Mouse (Mus musculus) embryo, embryonic 11 days (tissue): ENCODE measurements around the gene Sema4b.

ENCODE experiments used
- DNase-seq: peaks from one replicate; pipeline ENCODE4 v3.0.0-alpha.2; 2015

The Sema4b gene

GRCm38 (mm10) chr7:80221179-80221750, 34.6 kb downstream of the Sema4b start:
- no peak for DNase-seq

DNA sequence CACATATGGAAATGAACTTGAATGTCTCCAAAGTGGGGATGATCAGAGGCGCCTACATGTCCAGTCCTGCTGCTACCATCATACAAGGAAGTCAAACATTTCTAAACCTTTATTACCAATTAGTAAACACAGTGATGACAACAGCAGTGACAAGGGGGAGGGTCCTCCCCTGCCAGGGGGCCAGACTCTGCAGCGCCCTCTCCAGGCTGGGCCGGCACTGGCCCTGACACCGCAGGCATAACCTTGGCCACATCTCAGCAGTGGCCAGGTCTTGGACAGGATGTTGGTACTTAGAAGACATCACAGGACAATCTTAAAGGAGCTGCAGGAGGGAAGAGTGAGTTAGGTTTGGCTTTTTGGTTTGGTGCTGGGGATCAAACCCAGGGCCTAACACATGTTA, 40.4 kb downstream of the Sema4b start:
- DNase-seq, result no peak

DNA sequence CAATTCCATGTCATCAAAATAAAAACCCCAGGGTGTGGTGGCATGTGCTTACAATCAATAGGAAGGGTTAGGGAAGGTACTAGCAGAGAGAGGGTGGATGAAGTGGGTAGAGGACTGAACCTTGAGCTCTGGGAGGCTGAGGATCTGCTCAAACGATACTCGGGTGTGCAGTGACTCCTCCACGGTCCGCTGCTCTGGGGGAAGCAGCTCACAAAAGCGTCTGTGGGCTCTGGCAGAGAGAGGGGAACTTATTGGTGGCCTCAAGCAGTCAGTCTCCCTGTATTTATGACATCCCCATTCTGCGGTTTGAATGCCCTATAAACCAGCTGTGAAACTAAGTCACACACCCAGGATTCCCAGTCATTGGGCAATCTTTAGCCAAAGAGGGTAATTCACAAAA, 43.6 kb downstream of the Sema4b start:
- no peak for DNase-seq

DNA sequence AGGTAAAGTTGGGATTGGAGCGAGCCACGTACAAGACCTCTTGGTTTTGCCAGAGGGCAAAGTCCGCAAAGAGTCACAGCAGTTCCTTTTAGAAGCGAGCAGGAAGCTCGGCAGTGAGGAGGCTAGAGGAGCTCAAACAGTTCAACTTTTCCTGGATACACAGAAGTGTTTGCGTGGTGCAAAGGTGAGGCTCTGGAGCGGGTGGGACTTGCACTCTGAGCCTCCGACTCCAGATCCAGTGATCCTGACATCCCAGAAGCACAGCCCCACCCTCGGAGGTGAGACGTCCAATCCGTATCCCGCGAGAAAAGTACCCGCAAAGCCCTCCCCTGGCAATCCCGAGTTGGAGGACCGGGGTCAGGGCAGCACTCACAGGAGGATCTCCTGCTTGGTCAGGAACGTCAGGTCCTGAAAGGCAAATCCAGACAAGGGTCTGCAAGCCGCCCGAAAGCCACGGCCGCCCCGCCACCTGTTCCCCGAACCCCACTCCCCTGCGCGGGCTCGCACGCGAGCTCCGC, 45.4 kb downstream of the Sema4b start:
- DNase-seq, result no peak

DNA sequence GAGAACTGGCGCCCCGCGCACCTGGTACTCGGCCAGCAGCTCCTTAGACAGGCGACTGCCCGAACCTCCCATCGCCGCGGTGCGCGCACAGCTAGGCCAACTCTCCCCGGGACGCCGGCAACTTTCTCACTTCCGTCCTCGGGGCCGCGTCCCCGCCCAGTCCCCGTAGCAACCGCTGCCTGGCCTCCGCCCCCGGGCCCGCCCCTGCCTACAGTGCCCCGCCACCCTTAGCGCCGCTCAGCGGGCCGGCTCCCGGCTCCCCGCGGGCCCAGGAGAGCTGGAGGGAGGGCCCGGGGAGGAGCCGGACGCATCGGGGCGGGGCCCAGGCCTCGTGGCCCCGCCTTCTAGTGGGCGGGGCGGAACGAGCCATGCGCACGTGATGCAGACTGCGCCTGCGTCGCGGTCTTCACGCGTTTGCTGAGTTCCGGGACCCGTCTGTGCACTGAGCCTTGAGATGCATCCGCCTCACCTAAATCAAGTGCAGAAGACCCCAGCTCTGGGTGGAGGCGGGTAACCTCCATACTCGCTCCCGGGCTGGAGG, 45.9 kb downstream of the Sema4b start, which contains the start of the genes Cib1 and Gdpgp1:
Gene Cib1, minus strand, starts transcription at position 325 of the 541 bp plus-strand sequence.
Gene Gdpgp1, plus strand, starts transcription at position 377 of the 541 bp plus-strand sequence.
- DNase-seq, result peak; percentile 99

DNA sequence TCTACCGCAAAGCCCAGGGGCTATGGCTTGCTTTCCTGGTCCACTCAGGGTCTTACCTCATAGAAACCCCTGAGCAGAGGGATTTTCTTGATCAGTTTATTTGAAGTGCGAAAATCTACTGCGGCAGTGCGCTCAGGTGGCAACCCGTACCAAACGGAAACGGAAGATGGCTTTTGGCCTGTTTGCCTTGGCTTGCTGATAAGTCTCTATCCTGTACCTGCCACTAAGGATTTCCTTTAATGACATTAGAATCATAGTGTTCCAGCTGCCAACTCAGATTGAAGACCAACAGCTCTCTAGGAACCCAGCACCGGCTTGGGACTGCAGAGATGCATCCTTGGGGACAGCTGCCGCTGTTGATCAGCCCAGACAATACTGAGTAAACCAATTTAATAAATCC, 47.2 kb downstream of the Sema4b start:
- no peak for DNase-seq

GRCm38 (mm10) chr7:80238542-80238941, 51.9 kb downstream of the Sema4b start:
- no peak for DNase-seq

- DNase-seq, result no peak
These were observed 55.0 kb downstream of the Sema4b start for GRCm38 (mm10) chr7:80241661-80242060.

GRCm38 (mm10) chr7:80244851-80245250, 58.2 kb downstream of the Sema4b start:
- no peak for DNase-seq

DNA sequence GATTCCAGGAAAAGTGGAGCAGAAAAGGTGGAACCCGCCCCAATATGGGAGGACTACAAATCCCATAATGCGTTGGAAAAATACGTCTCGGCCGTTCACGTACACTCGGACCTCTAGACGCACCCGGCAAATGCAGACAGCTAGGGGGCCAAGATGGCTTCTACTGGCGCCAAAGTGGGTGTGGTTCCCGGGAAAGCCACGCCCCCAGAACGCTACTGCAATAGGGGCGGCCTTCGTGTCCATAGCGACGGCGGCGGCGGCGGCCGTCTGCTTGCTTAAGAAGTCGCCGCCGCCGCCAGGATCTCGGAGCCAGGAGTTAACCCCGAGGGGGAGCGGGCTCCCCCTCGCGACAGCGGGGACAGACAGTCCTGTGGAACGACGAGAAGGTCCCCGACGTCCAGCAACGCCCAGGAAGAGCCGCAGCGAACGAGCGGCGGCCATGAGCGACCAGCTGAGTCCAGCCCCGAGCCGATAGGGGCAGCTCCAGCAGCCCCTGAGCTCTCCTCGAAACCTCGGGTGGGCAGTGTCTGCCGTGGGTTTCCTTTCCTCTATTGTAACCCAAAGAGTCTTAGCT, 59.6 kb downstream of the Sema4b start, which contains the start of gene Ttll13:
Gene Ttll13, plus strand, starts transcription at position 229 of the 574 bp plus-strand sequence.
- DNase-seq, result peak; percentile 99

DNA sequence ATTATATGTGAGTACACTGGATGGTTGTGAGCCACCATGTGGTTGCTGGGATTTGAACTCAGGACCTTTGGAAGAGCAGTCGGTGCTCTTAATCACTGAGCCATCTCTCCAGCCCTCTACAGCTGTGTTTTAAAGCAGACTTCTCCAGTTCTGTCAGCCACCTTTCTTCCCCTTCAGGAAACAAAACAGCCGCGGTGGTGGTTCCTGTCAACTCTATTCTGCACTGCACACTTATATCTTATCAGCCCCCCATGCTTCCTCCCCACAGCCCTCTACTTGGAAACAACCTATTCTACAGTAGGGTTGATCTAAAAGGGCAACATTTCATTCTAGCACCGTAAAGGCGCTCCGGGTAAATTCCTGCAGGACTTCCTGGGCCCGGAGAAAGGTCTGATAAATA, 60.2 kb downstream of the Sema4b start:
- DNase-seq, result no peak

DNA sequence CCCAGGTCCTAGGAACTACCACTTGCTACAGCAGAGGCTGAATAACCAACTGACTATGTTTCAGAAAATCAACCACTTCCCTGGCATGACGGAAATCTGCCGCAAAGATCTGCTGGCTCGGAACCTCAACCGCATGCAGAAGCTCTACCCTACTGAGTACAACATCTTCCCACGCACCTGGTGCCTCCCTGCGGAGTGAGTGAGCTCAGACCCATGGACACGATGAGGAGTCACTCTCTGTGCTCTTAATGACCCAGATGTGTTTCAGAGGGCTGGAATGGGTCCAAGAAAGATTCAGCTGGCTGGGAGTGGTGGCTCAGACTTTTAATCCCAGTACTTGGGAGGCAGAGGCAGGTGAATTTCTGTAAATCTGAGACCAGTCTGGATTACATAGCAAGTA, 65.8 kb downstream of the Sema4b start:
- no peak for DNase-seq

GRCm38 (mm10) chr7:80252886-80253285, 66.2 kb downstream of the Sema4b start:
- DNase-seq, result no peak

DNA sequence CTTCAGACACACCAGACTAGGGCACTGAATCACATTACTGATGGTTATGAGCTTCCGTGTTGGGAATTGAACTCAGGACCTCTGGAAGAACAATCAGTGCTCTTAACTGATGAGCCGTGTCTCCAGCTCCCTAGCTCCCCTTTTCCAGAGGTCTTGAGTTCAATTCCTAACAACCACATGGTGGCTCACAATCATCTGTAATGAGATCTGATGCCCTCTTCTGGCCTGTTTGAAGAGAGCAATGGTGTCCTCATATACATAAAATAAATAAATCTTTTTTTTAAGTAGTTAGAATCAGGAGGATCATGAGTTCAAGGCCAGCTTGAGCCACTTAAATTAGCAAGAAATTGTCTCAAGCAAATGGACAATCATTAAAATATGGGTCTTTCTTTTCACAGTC, 69.3 kb downstream of the Sema4b start:
- no peak for DNase-seq

DNA sequence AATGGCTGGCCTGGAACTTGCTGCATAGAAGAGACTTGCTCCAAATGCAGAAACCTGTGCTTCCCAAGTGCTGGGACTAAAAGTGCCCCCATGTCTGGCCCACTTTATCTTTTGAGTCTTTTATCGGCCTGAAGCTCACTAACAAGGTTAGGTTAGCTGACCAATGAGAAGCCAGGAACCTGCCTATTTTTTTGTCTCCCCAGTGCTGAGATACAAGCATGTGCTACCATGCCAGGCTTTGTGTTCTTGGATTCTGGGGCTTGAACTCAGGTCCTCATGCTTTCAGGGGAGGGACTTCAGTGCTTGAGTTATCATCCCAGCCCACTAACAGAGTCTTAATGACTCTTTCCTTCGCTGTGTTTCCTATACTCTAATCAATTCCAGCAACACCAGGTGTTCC, 71.1 kb downstream of the Sema4b start:
- no peak for DNase-seq

DNA sequence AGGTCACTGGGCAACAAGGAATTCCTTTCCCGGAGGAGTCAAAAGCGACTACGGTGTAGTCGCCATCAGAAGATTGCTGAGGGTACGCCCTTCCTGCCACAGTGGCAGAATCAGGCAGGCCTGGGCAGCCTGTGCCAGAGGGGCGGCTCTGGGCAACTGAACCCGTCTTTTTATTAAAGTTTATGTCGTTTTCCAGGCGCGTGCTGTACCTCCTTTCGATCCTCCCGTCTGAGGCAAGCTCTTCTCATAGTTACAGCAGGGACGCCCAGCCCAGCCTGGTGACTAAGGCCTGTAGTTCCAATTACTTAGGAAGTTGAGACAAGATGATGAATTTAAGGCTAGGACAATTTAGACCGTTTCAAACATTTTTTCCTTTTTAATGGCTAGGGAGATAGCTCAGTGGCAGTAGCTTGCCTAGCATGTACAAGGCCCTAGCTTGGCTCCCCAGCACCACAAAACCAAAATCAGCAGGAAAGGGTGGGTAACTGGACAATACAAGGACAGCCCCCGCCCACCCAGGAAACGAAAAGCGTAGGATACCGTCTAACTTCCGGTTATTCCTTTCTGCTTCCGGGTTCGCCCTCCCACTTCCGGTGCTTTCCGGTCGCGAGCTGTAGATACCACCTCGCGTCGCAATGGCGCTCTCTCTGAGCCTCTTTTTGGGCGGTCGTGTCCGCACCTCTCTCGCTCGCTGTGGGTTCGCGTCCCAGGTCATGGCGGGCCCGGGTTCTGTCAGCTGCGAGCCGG, 74.2 kb downstream of the Sema4b start, which contains the start of gene Ngrn:
Gene Ngrn, plus strand, starts transcription at position 591 of the 747 bp plus-strand sequence.
- DNase-seq, result peak; percentile 93

DNA sequence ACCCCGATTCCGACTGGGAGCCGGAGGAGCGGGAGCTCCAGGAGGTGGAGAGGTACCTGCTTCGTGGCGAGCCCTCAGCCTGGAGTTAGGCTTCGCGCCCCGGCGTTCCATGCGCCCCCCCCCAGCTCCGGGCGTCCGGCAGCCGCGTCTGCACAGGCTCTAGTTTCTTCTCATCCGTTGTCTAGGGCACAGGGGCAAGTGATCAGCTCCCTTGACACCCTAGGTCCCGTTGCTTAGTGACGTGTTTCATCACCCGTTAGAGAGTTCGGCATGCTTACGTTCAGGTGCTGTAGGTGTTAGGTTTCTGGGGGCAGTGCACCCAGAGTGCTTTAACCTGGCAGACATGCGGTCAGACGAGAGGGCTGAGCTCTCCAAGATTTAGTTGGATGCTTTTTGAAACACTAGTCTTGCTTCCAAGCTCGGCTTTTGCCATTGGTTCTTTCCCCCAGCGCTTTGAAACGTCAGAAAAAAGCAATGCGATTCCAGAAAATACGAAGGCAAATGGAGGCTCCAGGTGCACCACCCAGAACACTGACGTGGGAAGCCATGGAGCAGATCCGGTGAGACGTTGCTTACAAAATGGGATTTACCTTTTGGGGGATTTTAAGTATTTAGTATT, 74.8 kb downstream of the Sema4b start:
- peak; percentile 35 for DNase-seq

GRCm38 (mm10) chr7:80264606-80265005, 78.0 kb downstream of the Sema4b start:
- no peak for DNase-seq

DNA sequence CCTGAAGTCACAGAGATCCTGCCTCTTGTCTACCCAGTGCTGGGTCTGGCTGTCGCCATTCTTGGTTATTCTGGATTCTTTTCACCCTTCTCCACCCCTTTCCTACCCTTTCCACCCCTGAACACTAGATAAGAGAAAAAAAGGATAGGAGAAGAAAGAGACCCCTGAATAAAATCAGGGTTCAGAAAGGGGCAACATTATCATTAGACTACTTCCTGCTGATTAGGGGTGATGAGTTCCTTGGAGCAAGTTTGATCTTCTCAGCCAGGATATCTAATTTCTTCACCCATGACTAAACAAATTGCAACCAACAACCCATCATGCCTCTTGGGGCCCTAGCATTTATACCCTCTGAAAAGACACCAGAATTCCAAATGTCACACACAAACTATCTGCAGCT, 81.1 kb downstream of the Sema4b start:
- DNase-seq, result no peak

GRCm38 (mm10) chr7:80268897-80269750, 82.5 kb downstream of the Sema4b start, which contains the start of gene Vps33b:
TSS of gene Vps33b (plus strand) at chr7:80269649.
- DNase-seq, result peak; percentile 95

GRCm38 (mm10) chr7:80269751-80270255, 83.2 kb downstream of the Sema4b start:
- DNase-seq, result no peak

- no peak for DNase-seq
These were observed 86.8 kb downstream of the Sema4b start for GRCm38 (mm10) chr7:80273456-80273855.
